Comparison of ENCODE assay signal across 15 mouse cellular contexts in genomic region chr7:57283186-57283585, GRCm38 (mm10).
DNase-seq lines count a peak whose midpoint lies in the region.
"Had no signal": no experiment of that assay in that cellular context is flagged by ENCODE, and none has a peak within 500 bp of the region (broad histone marks: within the 10 kb centered on the region; RNA-seq: fewer than 3 reads in every experiment).

No protein-coding gene starts in this region.

- DNase-seq in frontal cortex, postnatal 36 days (ENCODE audit: low spot score in 2 of 2), result peak; percentile 24 to 33
- DNase-seq in frontal cortex, postnatal 10 days (ENCODE audit: low spot score in 2 of 2), result no peak
- DNase-seq in left cerebral cortex, postnatal 25 days (ENCODE audit: low spot score in 2 of 2), result peak; percentile 22 to 63
- no peak for DNase-seq in left cerebral cortex, postnatal 10 days (ENCODE audit: extremely low spot score in 1 of 2, low spot score in 2 of 2)
- DNase-seq in brain, adult 2 months (ENCODE audit: low read depth, low spot score), result peak; percentile 68
- peak; percentile 33 for DNase-seq in telencephalon, adult 2 months (ENCODE audit: low read depth, low spot score)
- DNase-seq: adrenal gland, adult 2 months; adrenal gland, postnatal 14 days; cerebellum, adult 11-12 months; cerebellum, adult 8-10 months; cerebellum, postnatal 10 days; cerebellum, postnatal 36 days; embryo, embryonic 11 days; gastrocnemius, postnatal 25 days; heart, adult 2 months had no signal

- intact Hi-C loops in left cerebral cortex, postnatal 25 days (cut with DNase I), result no loop called here
- intact Hi-C loops in left cerebral cortex, postnatal 10 days (cut with DNase I), result no loop called here

Comparison
In these comparisons a context has a peak if more than half of its experiments do, and no peak if none do; other contexts are left out.
1. DNase-seq: peak in frontal cortex, postnatal 36 days (2 of 2), left cerebral cortex, postnatal 25 days (2 of 2), brain, adult 2 months (single experiment) and telencephalon, adult 2 months (single experiment); none in frontal cortex, postnatal 10 days (0 of 2) and left cerebral cortex, postnatal 10 days (0 of 2).